Mouse (Mus musculus): ENCODE results near the gene Ggt1.

DNA sequence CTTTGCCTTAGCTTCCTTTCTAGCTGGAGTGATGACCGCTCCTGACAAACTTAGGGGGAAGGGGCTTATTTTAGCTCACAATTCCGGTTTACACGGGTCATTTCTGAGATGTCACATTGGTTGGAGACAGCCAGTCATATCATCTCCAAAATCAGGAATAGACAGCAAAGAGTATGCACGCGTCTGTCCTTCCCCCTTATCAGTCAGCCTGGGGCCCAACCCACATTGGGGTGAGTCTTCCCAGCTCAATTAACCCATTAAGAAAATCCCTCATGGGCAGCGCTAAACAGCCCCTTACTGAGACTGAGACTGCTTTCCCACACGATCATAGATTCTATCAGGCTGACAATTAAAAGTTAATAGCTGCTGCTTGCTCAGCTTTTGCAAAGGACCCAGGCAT is 47.0 kb upstream of the Ggt1 start:
- no peak for TF ChIP-seq CTCF (IDR thresholded peaks at IDR 0.05; ENCODE audit: extremely low read depth, insufficient read depth, low read length)
- no peak for TF ChIP-seq POLR2A (IDR thresholded peaks at IDR 0.05; ENCODE audit: extremely low read depth, insufficient read depth, low read length)
